Mouse (Mus musculus) kidney, adult 2 months (tissue): Measurements from ENCODE around the gene Akap1.

Source experiments
- CTCF ChIP-seq: fragments of 200-500 bp; conservative IDR thresholded peaks from 2 replicates; pipeline ENCODE4 v1.5.1; 2011; ENCODE audit warnings: low read depth, mild to moderate bottlenecking, control low read depth, low read length, moderate library complexity, mixed read lengths; ENCODE audit not compliant: insufficient read depth, insufficient read length
- POLR2A ChIP-seq: fragments of 200-500 bp; IDR thresholded peaks from one replicate; pipeline ENCODE4 v1.6.1; 2011; ENCODE audit warnings: low read depth, low read length, control low read depth

DNA sequence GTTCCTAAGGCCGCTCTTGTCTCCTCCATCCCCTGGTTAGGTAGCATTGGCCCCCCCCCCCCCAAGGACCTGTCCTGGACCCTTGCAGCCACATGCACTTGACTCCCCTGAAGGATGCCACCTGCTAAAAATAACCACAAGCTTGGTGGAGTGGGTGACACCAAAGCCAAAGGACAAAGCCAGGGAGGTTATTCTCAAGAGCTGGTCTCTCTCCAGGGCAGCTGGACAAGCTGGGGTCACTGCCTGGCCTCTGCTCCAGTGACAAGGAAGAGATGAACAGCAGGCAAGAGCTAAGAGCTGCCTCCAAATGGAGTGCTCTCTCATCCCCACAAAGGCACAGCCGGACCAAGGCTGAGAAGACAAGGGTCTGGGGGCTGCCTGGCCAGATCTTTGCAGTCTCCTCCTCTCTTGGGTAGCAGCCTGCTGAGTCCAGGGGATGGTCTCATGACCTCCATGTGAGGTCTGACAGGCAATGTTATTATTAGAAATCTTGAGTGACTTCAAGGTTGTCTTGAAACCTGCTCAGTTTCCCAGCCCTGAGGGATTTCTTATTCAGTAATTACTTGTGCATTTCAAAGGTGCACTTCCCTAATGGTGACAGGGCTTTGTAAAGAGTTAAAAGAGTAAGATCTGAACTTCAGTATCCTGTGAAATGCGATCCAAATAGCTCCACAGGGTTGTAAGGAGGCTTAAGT lies 6.9 kb downstream of the Akap1 start:
- TF ChIP-seq CTCF (no peak), POLR2A (no peak)
